Mouse (Mus musculus): ENCODE data around the gene Lrrc51.

- TF ChIP-seq CTCF (IDR thresholded peaks at IDR 0.05; ENCODE audit: low read depth, low read length), result no peak
- no peak for TF ChIP-seq POLR2A (IDR thresholded peaks at IDR 0.05; ENCODE audit: insufficient read depth, low read length)
Observed at GRCm38 (mm10) chr7:101935957-101936356, 2.3 kb upstream of the Lrrc51 start.

Measured in ES-Bruce4 (cell line).